Mouse (Mus musculus) brain, embryonic 14.5 days (tissue): Measurements from ENCODE around the gene Unc45a.

Experiments used
- CTCF ChIP-seq: fragments of 200-500 bp; IDR thresholded peaks from 2 replicates; pipeline ENCODE4 v1.5.1; 2012; ENCODE audit warnings: inconsistent platforms, mild to moderate bottlenecking, moderate library complexity, borderline replicate concordance; ENCODE audit not compliant: insufficient read depth, insufficient read length; ENCODE audit errors: extremely low read depth
- POLR2A ChIP-seq: fragments of 200-500 bp; IDR thresholded peaks from 2 replicates; pipeline ENCODE4 v1.6.1; 2012; ENCODE audit warnings: mild to moderate bottlenecking, inconsistent platforms, borderline replicate concordance; ENCODE audit not compliant: poor library complexity, insufficient read depth, insufficient read length, severe bottlenecking; ENCODE audit errors: extremely low read depth

DNA sequence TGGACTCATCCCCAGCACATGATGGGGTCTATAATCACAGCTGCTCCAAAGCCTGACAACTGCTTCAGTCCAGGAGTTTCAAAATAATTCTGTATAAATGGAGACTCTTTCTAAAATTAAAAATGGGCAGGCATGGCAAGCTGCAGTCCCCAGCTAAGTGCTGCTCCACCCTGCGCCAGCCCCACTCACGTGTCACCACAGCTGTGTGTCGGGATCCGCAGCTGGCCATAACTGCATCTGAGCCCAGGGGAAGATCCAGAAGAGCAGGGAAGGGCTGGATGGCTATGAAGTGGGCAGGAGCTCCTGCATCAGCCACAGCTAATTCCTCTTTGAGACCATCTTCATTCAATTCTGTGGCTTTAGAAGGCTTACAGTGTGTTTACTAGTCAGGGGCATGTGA is 22.1 kb downstream of the Unc45a start:
- TF ChIP-seq CTCF (no peak), POLR2A (no peak)
